Mouse (Mus musculus): ENCODE data around the gene Gm14569. TPM values are rescaled to one million over a fixed set of nuclear protein-coding genes. Genes with fewer than 3 reads are reported as not detected.

Gene Gm14569
- polyA plus RNA-seq, 1 experiment from 2014 or later: not detected

GRCm38 (mm10) chrX:36434993-36435392, 56.6 kb downstream of the Gm14569 start:
- WGBS: 42% methylated on average over 6 of the region's 6 CpGs
- Histone ChIP-seq H3K9me3 (no peaks in the 10 kb centered on the region), H3K27me3 (ENCODE audit: insufficient read depth, poor library complexity, severe bottlenecking) (no peaks in the 10 kb centered on the region), H3K4me1 (replicated peaks) (no peaks in the 10 kb centered on the region), H3K4me3 (no peak overlapping the region), H3K36me3 (no peaks in the 10 kb centered on the region), H3K27ac (no peak overlapping the region)
- no peak for DNase-seq (ENCODE audit: low spot score)

GRCm38 (mm10) chrX:36419153-36419552, 72.5 kb downstream of the Gm14569 start:
- WGBS: 85% methylated on average over 3 of the region's 3 CpGs
- no peaks in the 10 kb centered on the region for H3K36me3 ChIP-seq
- H3K9me3 ChIP-seq: no peaks in the 10 kb centered on the region
- DNase-seq (ENCODE audit: low spot score): no peak
- H3K27me3 ChIP-seq (ENCODE audit: insufficient read depth, poor library complexity, severe bottlenecking): no peaks in the 10 kb centered on the region
- no peak overlapping the region for H3K4me3 ChIP-seq
- H3K27ac ChIP-seq: no peak overlapping the region
- H3K4me1 ChIP-seq (replicated peaks): no peaks in the 10 kb centered on the region

DNA sequence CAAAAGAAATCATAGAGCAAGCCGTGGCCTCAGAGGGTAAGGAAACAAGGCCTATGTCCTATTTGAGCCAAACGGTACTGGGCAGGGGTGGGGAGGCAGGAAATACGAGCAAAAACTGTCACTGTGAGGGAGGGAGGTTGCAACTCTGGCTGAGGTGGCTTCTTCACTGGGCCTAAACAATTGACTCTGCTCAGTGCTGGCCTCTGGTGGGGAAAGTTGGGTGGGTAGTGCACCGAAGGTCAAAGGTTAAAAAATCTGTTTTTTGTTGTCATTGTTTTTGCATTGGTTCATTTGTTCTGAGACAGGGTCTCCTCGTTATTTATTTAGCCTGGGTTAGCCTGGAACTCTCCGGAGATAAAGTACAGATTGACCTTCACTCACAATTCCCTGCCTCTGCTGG, 89.3 kb downstream of the Gm14569 start:
- Histone ChIP-seq H3K27ac (no peak overlapping the region), H3K36me3 (no peaks in the 10 kb centered on the region), H3K4me1 (replicated peaks) (no peaks in the 10 kb centered on the region), H3K4me3 (no peak overlapping the region), H3K9me3 (no peaks in the 10 kb centered on the region), H3K27me3 (ENCODE audit: insufficient read depth, poor library complexity, severe bottlenecking) (no peaks in the 10 kb centered on the region)
- no peak for DNase-seq (ENCODE audit: low spot score)
- 57% methylated on average over 6 of the region's 6 CpGs for WGBS

DNA sequence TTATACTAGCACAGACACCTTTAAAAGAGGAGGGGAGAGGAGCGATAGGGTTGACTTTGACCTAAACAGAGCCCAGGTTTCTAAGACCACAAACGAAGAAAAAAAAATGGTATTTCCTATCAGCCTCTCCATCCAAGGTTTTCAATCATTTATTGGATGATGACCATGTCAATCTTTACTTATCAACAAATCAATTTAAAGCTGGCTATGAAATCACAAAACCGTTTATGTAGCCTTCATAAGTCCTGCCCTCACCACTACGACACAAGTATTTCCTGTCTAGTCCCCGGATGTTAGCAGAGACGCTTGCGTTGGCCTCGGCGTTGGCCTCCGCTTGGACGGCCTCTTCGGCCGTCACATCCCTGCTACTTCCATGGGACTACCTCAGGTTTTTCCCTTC, 90.7 kb downstream of the Gm14569 start, which contains the start of gene Gm6268:
TSS of gene Gm6268 (plus strand) at position 301 of the 400 bp plus-strand sequence.
- Histone ChIP-seq H3K4me3 (no peak within 1 kb of the TSS), H3K36me3 (no peaks in the 10 kb centered on the region), H3K27ac (no peak within 1 kb of the TSS), H3K4me1 (replicated peaks) (no peaks in the 10 kb centered on the region), H3K27me3 (ENCODE audit: insufficient read depth, poor library complexity, severe bottlenecking) (no peaks in the 10 kb centered on the region), H3K9me3 (no peaks in the 10 kb centered on the region)
- no peak for DNase-seq (ENCODE audit: low spot score)
- 93% methylated on average over 13 of the region's 13 CpGs for WGBS

DNA sequence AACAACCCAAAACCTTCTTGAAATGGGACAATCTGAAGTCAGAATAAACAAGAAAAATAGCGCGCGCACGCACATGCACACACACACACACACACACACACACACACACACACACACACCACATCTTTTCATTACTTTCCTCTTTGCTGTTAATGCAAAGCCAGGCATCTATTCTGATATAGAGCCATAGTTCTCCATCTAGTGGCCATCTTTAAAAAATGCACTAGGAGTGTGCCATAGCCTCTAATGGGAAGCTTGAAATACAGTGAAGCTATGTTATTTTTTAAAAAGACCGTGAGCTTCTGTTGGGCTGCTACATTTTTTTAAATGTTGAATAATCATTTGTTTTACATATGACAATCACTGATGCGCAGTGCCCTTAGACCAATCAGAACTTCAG, 98.4 kb downstream of the Gm14569 start:
- no peaks in the 10 kb centered on the region for H3K36me3 ChIP-seq
- no peaks in the 10 kb centered on the region for H3K9me3 ChIP-seq
- H3K4me1 ChIP-seq (replicated peaks): no peaks in the 10 kb centered on the region
- no peak overlapping the region for H3K27ac ChIP-seq
- DNase-seq (ENCODE audit: low spot score): no peak
- H3K27me3 ChIP-seq (ENCODE audit: insufficient read depth, poor library complexity, severe bottlenecking): no peaks in the 10 kb centered on the region
- no peak overlapping the region for H3K4me3 ChIP-seq
- WGBS: 55% methylated on average over 6 of the region's 6 CpGs

DNA sequence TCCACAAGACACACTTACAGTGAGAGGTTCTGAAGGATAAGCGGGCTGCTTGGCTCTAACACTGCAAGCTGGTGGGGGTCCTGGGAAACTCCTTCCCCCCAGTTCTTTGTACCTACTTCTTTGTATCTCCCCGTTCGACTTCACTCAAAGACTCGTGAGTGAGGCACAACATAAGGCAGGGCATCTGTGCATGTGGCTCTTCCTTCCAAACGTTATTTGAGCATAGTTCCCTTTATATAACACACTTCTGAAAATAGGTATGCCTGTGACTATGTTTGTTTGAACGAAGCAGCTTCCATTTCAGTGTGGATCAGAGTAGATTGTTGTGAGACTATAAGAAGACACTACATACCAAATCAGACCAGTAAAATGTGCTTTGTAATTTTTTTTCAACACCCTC, 99.0 kb downstream of the Gm14569 start:
- H3K36me3 ChIP-seq: no peaks in the 10 kb centered on the region
- H3K4me3 ChIP-seq: no peak overlapping the region
- H3K27me3 ChIP-seq (ENCODE audit: insufficient read depth, poor library complexity, severe bottlenecking): no peaks in the 10 kb centered on the region
- H3K27ac ChIP-seq: no peak overlapping the region
- DNase-seq (ENCODE audit: low spot score): no peak
- H3K9me3 ChIP-seq: no peaks in the 10 kb centered on the region
- no peaks in the 10 kb centered on the region for H3K4me1 ChIP-seq (replicated peaks)
- WGBS: 78% methylated on average over 6 of the region's 6 CpGs

GRCm38 (mm10) chrX:36390503-36390902, 101.1 kb downstream of the Gm14569 start:
- H3K4me1 ChIP-seq (replicated peaks): no peaks in the 10 kb centered on the region
- no peaks in the 10 kb centered on the region for H3K36me3 ChIP-seq
- H3K4me3 ChIP-seq: no peak overlapping the region
- H3K9me3 ChIP-seq: no peaks in the 10 kb centered on the region
- no peak for DNase-seq (ENCODE audit: low spot score)
- 74% methylated on average over 2 of the region's 2 CpGs for WGBS
- H3K27me3 ChIP-seq (ENCODE audit: insufficient read depth, poor library complexity, severe bottlenecking): no peaks in the 10 kb centered on the region
- H3K27ac ChIP-seq: no peak overlapping the region

DNA sequence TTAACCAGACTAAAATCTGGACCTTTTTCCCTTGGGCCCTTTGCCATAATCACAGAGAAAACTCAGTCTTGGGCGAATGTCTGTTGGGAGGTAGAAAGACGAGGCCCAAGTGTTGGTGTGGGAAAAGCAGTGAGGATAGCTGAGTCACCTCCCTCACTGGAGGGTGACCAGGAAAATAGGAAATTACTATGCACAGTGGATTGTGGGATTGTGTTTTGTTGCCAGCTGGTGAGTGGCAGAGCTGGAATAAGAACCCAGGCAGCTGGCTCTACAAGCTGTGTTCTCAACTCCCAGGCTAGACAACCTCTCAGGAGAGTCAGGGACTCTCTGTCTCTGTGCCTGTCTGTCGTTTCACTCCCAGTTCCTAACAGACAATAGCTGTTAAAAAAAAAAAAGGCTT, 101.7 kb downstream of the Gm14569 start:
- DNase-seq (ENCODE audit: low spot score): no peak
- WGBS: 64% methylated on average over 3 of the region's 3 CpGs
- Histone ChIP-seq H3K4me3 (no peak overlapping the region), H3K4me1 (replicated peaks) (no peaks in the 10 kb centered on the region), H3K9me3 (no peaks in the 10 kb centered on the region), H3K27me3 (ENCODE audit: insufficient read depth, poor library complexity, severe bottlenecking) (no peaks in the 10 kb centered on the region), H3K36me3 (no peaks in the 10 kb centered on the region), H3K27ac (no peak overlapping the region)

GRCm38 (mm10) chrX:36385340-36385739, 106.3 kb downstream of the Gm14569 start:
- no peaks in the 10 kb centered on the region for H3K27me3 ChIP-seq (ENCODE audit: insufficient read depth, poor library complexity, severe bottlenecking)
- no peaks in the 10 kb centered on the region for H3K36me3 ChIP-seq
- no peak overlapping the region for H3K27ac ChIP-seq
- no peak overlapping the region for H3K4me3 ChIP-seq
- no peaks in the 10 kb centered on the region for H3K9me3 ChIP-seq
- no peak for DNase-seq (ENCODE audit: low spot score)
- no peaks in the 10 kb centered on the region for H3K4me1 ChIP-seq (replicated peaks)

Other genes starting within 250 kb of the Gm14569 start
- gene Lonrf3, start 163.5 kb downstream of the Gm14569 start, polyA plus RNA-seq (2016; fragmentation: Nextera tagmentation; extraction: Ambion mirVana): 1.0 and 1.2 TPM in 2 replicates
- not detected in 2 replicates for gene Gm6268, start 90.5 kb downstream of the Gm14569 start, polyA plus RNA-seq (2016; fragmentation: Nextera tagmentation; extraction: Ambion mirVana)
- 333 and 389 TPM in 2 replicates for gene Pgrmc1, start 106.4 kb upstream of the Gm14569 start, polyA plus RNA-seq (2016; fragmentation: Nextera tagmentation; extraction: Ambion mirVana)
- 3.4 TPM in 2 replicates for gene Akap17b, start 153.6 kb upstream of the Gm14569 start, polyA plus RNA-seq (2016; fragmentation: Nextera tagmentation; extraction: Ambion mirVana)